Mouse (Mus musculus): ENCODE results near the gene Tnc.

Tnc gene

GRCm38 (mm10) chr4:63948066-63948687 is 98.6 kb downstream of the Tnc start:
- TF ChIP-seq NANOG (IDR thresholded peaks at IDR 0.05; ENCODE audit: borderline replicate concordance, low read length) (no peak), CTCF (conservative IDR thresholded peaks at IDR 0.05; ENCODE audit: low read length) (peak; percentile 40), POU5F1 (IDR thresholded peaks at IDR 0.05; ENCODE audit: borderline replicate concordance, low read length) (no peak)
- Histone ChIP-seq H3K4me3 (replicated peaks; ENCODE audit: low read length) (no peak overlapping the region), H3K36me3 (ENCODE audit: insufficient read depth, low read length) (no peaks in the 10 kb centered on the region), H3K4me1 (replicated peaks; ENCODE audit: low read depth, low read length) (no peaks in the 10 kb centered on the region), H3K9me3 (ENCODE audit: low read length) (peaks cover 7% of the 10 kb centered on the region; the same call in 1 of the 2 replicates), H3K27me3 (ENCODE audit: insufficient read depth, low read length) (no peaks in the 10 kb centered on the region)

GRCm38 (mm10) chr4:63943813-63944212 is 103.0 kb downstream of the Tnc start:
- H3K4me3 ChIP-seq (replicated peaks; ENCODE audit: low read length), result no peak overlapping the region
- H3K36me3 ChIP-seq (ENCODE audit: insufficient read depth, low read length), result no peaks in the 10 kb centered on the region
- H3K9me3 ChIP-seq (ENCODE audit: low read length), result peaks cover 7% of the 10 kb centered on the region; the same call in 1 of the 2 replicates
- no peak for TF ChIP-seq POU5F1 (IDR thresholded peaks at IDR 0.05; ENCODE audit: borderline replicate concordance, low read length)
- no peak for TF ChIP-seq NANOG (IDR thresholded peaks at IDR 0.05; ENCODE audit: borderline replicate concordance, low read length)
- TF ChIP-seq CTCF (conservative IDR thresholded peaks at IDR 0.05; ENCODE audit: low read length), result no peak
- H3K4me1 ChIP-seq (replicated peaks; ENCODE audit: low read depth, low read length), result no peaks in the 10 kb centered on the region
- no peaks in the 10 kb centered on the region for H3K27me3 ChIP-seq (ENCODE audit: insufficient read depth, low read length)

DNA sequence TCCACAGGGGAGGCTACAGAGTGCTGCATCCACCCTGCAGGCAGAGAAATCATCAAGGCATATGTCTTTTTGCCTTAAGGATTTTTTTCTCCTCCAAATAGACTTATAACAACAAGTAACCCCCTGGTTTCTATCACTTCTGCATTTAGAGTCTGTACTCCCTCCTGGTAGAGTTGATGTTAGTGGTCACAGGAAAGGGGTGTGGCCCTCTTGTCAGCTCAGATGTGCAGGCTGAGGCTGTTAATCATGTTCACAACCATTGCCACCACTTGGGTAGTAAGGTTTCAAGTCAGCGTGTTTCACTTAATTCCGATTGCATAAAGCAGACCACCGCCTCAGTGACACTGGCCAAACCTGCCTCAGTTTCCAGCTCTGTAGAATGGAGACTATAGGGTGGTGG is 103.9 kb downstream of the Tnc start:
- Histone ChIP-seq H3K4me1 (replicated peaks; ENCODE audit: low read depth, low read length) (no peaks in the 10 kb centered on the region), H3K36me3 (ENCODE audit: insufficient read depth, low read length) (no peaks in the 10 kb centered on the region), H3K4me3 (replicated peaks; ENCODE audit: low read length) (no peak overlapping the region), H3K27me3 (ENCODE audit: insufficient read depth, low read length) (0 out of 2 replicates have a peak, but pooled peaks cover under 1% of the 10 kb centered on the region), H3K9me3 (ENCODE audit: low read length) (peaks cover 7% of the 10 kb centered on the region; the same call in 1 of the 2 replicates)
- TF ChIP-seq NANOG (IDR thresholded peaks at IDR 0.05; ENCODE audit: borderline replicate concordance, low read length), result no peak
- no peak for TF ChIP-seq POU5F1 (IDR thresholded peaks at IDR 0.05; ENCODE audit: borderline replicate concordance, low read length)
- TF ChIP-seq CTCF (conservative IDR thresholded peaks at IDR 0.05; ENCODE audit: low read length), result no peak

DNA sequence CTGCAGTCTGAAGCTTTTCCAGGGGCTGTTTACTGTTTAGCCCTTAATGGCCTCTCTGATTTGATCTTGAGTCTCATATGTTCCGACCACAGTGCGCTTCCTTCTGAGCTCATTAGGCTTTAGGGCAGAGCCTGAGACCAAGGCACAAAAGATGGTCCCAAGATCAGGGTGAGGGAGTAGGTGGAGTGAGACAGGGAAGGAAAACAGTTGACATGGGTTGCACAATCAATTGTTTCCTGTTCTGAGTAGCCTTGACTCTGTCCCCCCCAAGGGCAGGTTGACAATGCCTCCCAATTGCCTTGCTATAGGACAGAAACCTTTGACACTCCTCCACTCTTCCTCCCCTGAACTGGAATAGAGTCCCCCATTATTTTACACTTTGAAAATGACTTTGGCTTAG is 105.4 kb downstream of the Tnc start:
- H3K9me3 ChIP-seq (ENCODE audit: low read length), result no peaks in the 10 kb centered on the region
- no peaks in the 10 kb centered on the region for H3K36me3 ChIP-seq (ENCODE audit: insufficient read depth, low read length)
- no peak for TF ChIP-seq POU5F1 (IDR thresholded peaks at IDR 0.05; ENCODE audit: borderline replicate concordance, low read length)
- TF ChIP-seq CTCF (conservative IDR thresholded peaks at IDR 0.05; ENCODE audit: low read length), result no peak
- no peak for TF ChIP-seq NANOG (IDR thresholded peaks at IDR 0.05; ENCODE audit: borderline replicate concordance, low read length)
- H3K4me1 ChIP-seq (replicated peaks; ENCODE audit: low read depth, low read length), result no peaks in the 10 kb centered on the region
- no peak overlapping the region for H3K4me3 ChIP-seq (replicated peaks; ENCODE audit: low read length)
- 0 out of 2 replicates have a peak, but pooled peaks cover 3% of the 10 kb centered on the region for H3K27me3 ChIP-seq (ENCODE audit: insufficient read depth, low read length)

- H3K36me3 ChIP-seq (ENCODE audit: insufficient read depth, low read length), result no peaks in the 10 kb centered on the region
- H3K27me3 ChIP-seq (ENCODE audit: insufficient read depth, low read length), result 0 out of 2 replicates have a peak, but pooled peaks cover 3% of the 10 kb centered on the region
- TF ChIP-seq POU5F1 (IDR thresholded peaks at IDR 0.05; ENCODE audit: borderline replicate concordance, low read length), result no peak
- no peak for TF ChIP-seq NANOG (IDR thresholded peaks at IDR 0.05; ENCODE audit: borderline replicate concordance, low read length)
- no peak for TF ChIP-seq CTCF (conservative IDR thresholded peaks at IDR 0.05; ENCODE audit: low read length)
- H3K4me3 ChIP-seq (replicated peaks; ENCODE audit: low read length), result no peak overlapping the region
- H3K9me3 ChIP-seq (ENCODE audit: low read length), result peaks cover 2% of the 10 kb centered on the region
- no peaks in the 10 kb centered on the region for H3K4me1 ChIP-seq (replicated peaks; ENCODE audit: low read depth, low read length)
Measured at GRCm38 (mm10) chr4:63939428-63939827, 107.4 kb downstream of the Tnc start.

GRCm38 (mm10) chr4:63935960-63936359 is 110.9 kb downstream of the Tnc start:
- no peaks in the 10 kb centered on the region for H3K36me3 ChIP-seq (ENCODE audit: insufficient read depth, low read length)
- no peaks in the 10 kb centered on the region for H3K4me1 ChIP-seq (replicated peaks; ENCODE audit: low read depth, low read length)
- TF ChIP-seq POU5F1 (IDR thresholded peaks at IDR 0.05; ENCODE audit: borderline replicate concordance, low read length) (no peak), NANOG (IDR thresholded peaks at IDR 0.05; ENCODE audit: borderline replicate concordance, low read length) (no peak), CTCF (conservative IDR thresholded peaks at IDR 0.05; ENCODE audit: low read length) (no peak)
- H3K9me3 ChIP-seq (ENCODE audit: low read length), result peaks cover 16% of the 10 kb centered on the region
- H3K4me3 ChIP-seq (replicated peaks; ENCODE audit: low read length), result no peak overlapping the region
- 0 out of 2 replicates have a peak, but pooled peaks cover 3% of the 10 kb centered on the region for H3K27me3 ChIP-seq (ENCODE audit: insufficient read depth, low read length)

DNA sequence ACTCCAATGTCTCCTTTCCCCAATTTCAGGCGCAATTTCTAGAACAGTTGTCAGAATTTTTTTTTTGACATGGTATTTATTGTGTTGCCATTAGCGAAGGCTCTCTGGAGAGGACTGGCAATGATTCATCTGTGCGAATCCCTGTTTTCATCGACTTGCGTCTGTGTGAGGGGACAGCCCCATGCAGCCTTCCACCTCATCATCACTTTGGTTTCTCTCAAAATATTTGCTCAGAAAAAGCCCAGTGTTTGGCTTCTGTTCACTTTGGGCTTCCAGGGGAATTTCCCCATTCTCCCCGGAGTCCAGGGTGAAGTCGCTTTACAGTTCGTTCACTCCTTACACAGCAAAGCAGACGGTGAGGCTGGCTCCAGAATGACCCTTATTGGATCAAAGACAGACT is 111.5 kb downstream of the Tnc start:
- no peaks in the 10 kb centered on the region for H3K36me3 ChIP-seq (ENCODE audit: insufficient read depth, low read length)
- H3K4me1 ChIP-seq (replicated peaks; ENCODE audit: low read depth, low read length), result no peaks in the 10 kb centered on the region
- TF ChIP-seq NANOG (IDR thresholded peaks at IDR 0.05; ENCODE audit: borderline replicate concordance, low read length) (no peak), CTCF (conservative IDR thresholded peaks at IDR 0.05; ENCODE audit: low read length) (no peak), POU5F1 (IDR thresholded peaks at IDR 0.05; ENCODE audit: borderline replicate concordance, low read length) (no peak)
- no peak overlapping the region for H3K4me3 ChIP-seq (replicated peaks; ENCODE audit: low read length)
- peaks cover 16% of the 10 kb centered on the region for H3K9me3 ChIP-seq (ENCODE audit: low read length)
- H3K27me3 ChIP-seq (ENCODE audit: insufficient read depth, low read length), result 0 out of 2 replicates have a peak, but pooled peaks cover 3% of the 10 kb centered on the region

DNA sequence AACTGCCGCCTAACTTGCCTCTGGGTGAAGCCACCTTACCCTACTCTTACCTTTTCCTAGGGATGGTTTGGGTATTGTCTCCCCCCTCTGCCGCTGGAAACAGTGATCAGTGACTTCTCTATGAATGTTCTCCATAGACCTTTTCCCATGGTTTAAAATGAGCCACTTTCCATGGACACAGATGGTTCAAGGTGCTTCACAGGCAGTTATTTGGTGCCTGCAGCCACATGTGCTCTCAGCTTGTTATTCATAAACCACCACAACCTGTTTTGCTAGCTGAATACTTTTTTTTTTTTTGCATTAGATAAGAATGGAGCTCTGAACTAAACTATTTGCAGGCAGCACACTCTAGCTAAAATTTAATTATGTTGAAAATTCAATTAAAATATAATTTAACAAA is 116.0 kb downstream of the Tnc start:
- no peak overlapping the region for H3K4me3 ChIP-seq (replicated peaks; ENCODE audit: low read length)
- no peaks in the 10 kb centered on the region for H3K4me1 ChIP-seq (replicated peaks; ENCODE audit: low read depth, low read length)
- no peak for TF ChIP-seq CTCF (conservative IDR thresholded peaks at IDR 0.05; ENCODE audit: low read length)
- TF ChIP-seq POU5F1 (IDR thresholded peaks at IDR 0.05; ENCODE audit: borderline replicate concordance, low read length), result no peak
- TF ChIP-seq NANOG (IDR thresholded peaks at IDR 0.05; ENCODE audit: borderline replicate concordance, low read length), result no peak

More for the DNA sequence above, 116.0 kb downstream of the Tnc start:
- Histone ChIP-seq H3K27me3 (ENCODE audit: insufficient read depth, low read length) (no peaks in the 10 kb centered on the region), H3K9me3 (ENCODE audit: low read length) (peaks cover 32% of the 10 kb centered on the region), H3K36me3 (ENCODE audit: insufficient read depth, low read length) (no peaks in the 10 kb centered on the region)

All from E14TG2a.4 (cell line).